Mouse (Mus musculus): ENCODE data around the gene Ankrd6. TPM values are rescaled to one million over a fixed set of nuclear protein-coding genes. Genes with fewer than 3 reads are reported as not detected.

Gene Ankrd6
- polyA plus RNA-seq, 1 experiment from 2014 or later = 13.6 TPM

DNA sequence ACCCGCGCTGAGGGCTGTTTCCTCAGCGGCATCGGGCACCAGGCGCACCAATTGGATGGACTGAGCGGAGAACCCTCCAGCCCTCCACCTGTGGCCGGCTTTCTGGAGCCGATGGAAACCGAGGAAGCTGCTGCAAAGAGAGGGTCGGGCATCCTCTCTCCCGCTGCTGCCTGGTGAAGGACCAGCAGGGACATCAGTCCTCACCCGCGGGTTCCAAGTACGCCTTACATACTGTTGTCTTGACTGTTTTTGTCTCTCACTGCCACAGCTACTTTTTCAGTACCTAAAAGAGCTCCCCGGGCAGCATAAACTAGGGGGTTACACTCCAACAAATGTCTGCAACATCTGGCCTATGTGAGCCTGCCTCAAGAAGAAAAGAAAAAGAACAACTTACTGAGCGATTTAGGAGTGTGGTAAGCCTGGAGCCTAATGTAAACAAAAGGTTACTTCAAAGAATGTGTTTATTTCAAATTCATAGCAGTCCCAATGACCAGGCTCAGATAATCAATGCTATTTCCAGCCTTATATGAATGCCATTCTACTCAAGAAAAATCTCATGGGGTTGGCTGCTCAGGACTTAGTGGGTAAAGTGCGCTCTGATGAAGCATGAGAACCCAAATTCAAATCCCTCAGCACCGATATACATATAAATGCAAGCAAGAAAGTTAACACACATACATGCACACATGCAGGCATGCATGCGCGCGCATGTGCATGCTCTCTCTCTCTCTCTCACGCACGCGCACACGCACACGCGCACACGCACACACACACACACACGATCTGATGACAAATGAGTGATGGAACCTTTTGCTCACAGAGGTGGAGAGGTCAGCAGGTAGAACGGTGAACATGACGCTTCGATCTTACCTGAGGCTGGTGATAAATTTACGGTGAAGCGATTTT is 647 bp upstream of the Ankrd6 start:
- no peaks in the 10 kb centered on the region for H3K36me3 ChIP-seq
- peak overlapping the region; percentile 70; the same call in 1 of the 2 replicates for H3K9ac ChIP-seq (replicated peaks)
- no peak overlapping the region for H3K27ac ChIP-seq
- 0 out of 2 replicates have a peak, but pooled peaks cover 3% of the 10 kb centered on the region for H3K9me3 ChIP-seq
- peaks cover 26% of the 10 kb centered on the region for H3K4me1 ChIP-seq (replicated peaks)
- WGBS = 4% methylated on average over 34 of the region's 34 CpGs
- peak overlapping the region; percentile 69 for H3K4me3 ChIP-seq (replicated peaks)
- H3K4me2 ChIP-seq = peak overlapping the region; percentile 89
- peaks cover 23% of the 10 kb centered on the region; the same call in 1 of the 2 replicates for H3K27me3 ChIP-seq
- no peak for ATAC-seq (ENCODE audit: insufficient number of reproducible peaks, insufficient read depth, low FRiP score, low TSS enrichment, low read depth)

DNA sequence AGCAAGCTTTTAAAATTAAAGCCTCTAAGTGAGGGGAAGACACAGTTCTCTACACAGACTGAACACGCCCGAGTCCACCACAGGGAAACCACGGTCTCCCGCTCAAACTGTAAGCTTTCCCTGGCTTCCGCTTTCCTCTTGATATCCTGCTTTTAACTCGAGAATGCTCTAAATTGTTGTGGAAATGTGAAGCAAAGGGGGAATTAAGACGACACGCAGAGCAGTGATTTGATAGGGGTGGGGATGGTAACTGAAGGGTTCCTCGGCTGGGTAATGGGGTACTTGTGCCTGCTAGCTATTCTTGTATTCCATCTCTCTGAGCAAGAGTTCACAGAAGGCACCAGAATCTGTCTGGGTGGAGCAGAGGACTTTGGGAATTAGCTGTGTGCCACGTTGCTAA is 1.9 kb downstream of the Ankrd6 start:
- Histone ChIP-seq H3K27ac (no peak overlapping the region), H3K4me1 (replicated peaks) (peaks cover 26% of the 10 kb centered on the region), H3K4me2 (no peak overlapping the region), H3K36me3 (no peaks in the 10 kb centered on the region), H3K4me3 (replicated peaks) (no peak overlapping the region), H3K9ac (replicated peaks) (no peak overlapping the region), H3K27me3 (peaks cover 23% of the 10 kb centered on the region; the same call in 1 of the 2 replicates), H3K9me3 (0 out of 2 replicates have a peak, but pooled peaks cover 3% of the 10 kb centered on the region)
- 51% methylated on average over 10 of the region's 10 CpGs for WGBS
- ATAC-seq (ENCODE audit: insufficient number of reproducible peaks, insufficient read depth, low FRiP score, low TSS enrichment, low read depth) = no peak

DNA sequence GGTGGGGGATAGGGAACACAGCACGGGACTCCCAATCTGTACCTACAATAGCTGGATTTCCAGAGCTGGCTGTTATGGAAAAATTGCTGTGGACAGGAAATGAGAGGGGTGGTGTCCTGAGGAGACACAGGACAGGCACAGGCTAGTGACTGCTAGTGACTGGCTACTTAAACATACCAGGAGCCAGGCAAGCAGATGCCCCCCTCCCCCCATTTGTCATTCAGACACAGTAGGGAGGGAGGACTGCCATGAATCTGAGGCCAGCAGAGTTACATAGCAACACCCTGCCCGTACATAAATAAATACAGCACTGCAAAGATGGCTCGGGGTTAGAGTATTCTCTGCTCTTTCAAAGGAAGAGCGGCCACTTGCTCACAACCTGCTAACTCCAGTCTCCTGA is 3.0 kb downstream of the Ankrd6 start:
- Histone ChIP-seq H3K27me3 (peaks cover 17% of the 10 kb centered on the region; the same call in 1 of the 2 replicates), H3K27ac (no peak overlapping the region), H3K4me3 (replicated peaks) (no peak overlapping the region), H3K9me3 (0 out of 2 replicates have a peak, but pooled peaks cover 3% of the 10 kb centered on the region), H3K4me1 (replicated peaks) (peaks cover 23% of the 10 kb centered on the region), H3K36me3 (no peaks in the 10 kb centered on the region), H3K9ac (replicated peaks) (no peak overlapping the region), H3K4me2 (no peak overlapping the region)
- WGBS = 37% methylated on average over 4 of the region's 4 CpGs
- no peak for ATAC-seq (ENCODE audit: insufficient number of reproducible peaks, insufficient read depth, low FRiP score, low TSS enrichment, low read depth)

DNA sequence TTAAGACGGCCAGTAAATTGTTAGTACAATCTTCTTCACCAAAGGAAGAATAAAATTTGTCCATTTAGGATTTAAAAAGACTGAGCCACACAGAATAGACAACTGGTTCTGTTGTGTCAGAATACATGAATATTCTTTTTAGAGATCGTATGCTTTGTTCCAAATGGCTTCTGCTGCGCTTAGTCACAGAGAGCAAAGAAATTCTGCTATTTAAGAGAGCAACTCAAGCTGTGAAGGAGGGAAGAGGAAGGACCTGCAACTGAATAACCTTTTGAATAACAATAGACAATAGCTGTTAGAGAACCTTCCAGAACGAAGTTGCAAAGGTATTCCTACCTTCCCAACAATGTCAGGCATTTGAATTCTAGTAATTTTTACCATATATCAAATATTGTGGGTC is 9.7 kb downstream of the Ankrd6 start:
- H3K4me1 ChIP-seq (replicated peaks) = peaks cover 10% of the 10 kb centered on the region
- WGBS = 71% methylated on average over 4 of the region's 4 CpGs
- ATAC-seq (ENCODE audit: insufficient number of reproducible peaks, insufficient read depth, low FRiP score, low TSS enrichment, low read depth) = no peak

DNA sequence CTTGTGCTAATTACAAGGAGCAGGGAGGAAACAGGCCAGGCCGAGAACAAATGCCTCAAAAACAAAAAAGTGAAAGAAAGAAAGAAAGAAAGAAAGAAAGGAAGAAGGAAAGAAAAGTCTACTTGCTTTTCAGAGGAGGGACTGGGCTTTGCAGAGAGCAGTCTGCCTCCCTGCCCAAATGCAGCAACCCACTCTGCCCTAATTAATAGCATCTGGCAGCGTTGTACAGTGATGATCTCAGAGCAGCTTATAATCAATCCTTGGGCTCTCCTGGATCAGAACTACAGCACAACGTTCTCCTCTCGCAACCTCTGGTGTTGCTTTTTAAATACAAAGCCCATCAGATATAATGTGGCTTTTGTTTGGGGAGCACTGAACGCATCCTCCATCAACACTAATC is 10.7 kb downstream of the Ankrd6 start:
- no peak overlapping the region for H3K27ac ChIP-seq

More for the DNA sequence above, 9.7 kb downstream of the Ankrd6 start:
- no peaks in the 10 kb centered on the region for H3K36me3 ChIP-seq
- H3K27ac ChIP-seq = no peak overlapping the region
- no peaks in the 10 kb centered on the region for H3K9me3 ChIP-seq
- no peak overlapping the region for H3K4me2 ChIP-seq
- H3K4me3 ChIP-seq (replicated peaks) = no peak overlapping the region
- no peaks in the 10 kb centered on the region for H3K27me3 ChIP-seq
- no peak overlapping the region for H3K9ac ChIP-seq (replicated peaks)

DNA sequence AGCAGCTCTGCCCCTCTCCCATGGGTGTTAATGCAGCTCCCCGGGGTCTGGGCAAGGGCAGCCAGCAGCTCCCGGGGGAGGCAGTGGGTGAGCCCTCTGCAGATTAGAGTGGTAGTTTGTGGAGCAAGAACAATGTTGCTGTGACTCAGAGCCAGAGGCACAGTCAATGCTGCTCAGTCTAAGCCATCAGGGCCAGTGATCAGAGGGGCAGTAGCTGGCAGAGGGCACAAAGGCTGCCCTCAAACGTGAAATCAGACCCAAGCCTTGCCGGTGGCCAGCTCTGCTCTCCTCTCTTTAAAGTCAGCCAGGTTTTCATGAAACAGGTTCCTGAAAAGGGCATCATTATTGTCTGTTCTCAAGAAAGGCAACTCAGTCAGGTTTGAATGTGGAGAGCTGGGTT is 11.1 kb downstream of the Ankrd6 start:
- no peak overlapping the region for H3K27ac ChIP-seq
- peaks cover 10% of the 10 kb centered on the region for H3K4me1 ChIP-seq (replicated peaks)
- 41% methylated on average over 4 of the region's 4 CpGs for WGBS
- no peak overlapping the region for H3K4me2 ChIP-seq
- H3K36me3 ChIP-seq = no peaks in the 10 kb centered on the region
- H3K27me3 ChIP-seq = no peaks in the 10 kb centered on the region
- no peaks in the 10 kb centered on the region for H3K9me3 ChIP-seq
- H3K4me3 ChIP-seq (replicated peaks) = no peak overlapping the region
- no peak overlapping the region for H3K9ac ChIP-seq (replicated peaks)
- no peak for ATAC-seq (ENCODE audit: insufficient number of reproducible peaks, insufficient read depth, low FRiP score, low TSS enrichment, low read depth)

More for the DNA sequence above, 10.7 kb downstream of the Ankrd6 start:
- Histone ChIP-seq H3K9ac (replicated peaks) (no peak overlapping the region), H3K27me3 (no peaks in the 10 kb centered on the region), H3K4me3 (replicated peaks) (no peak overlapping the region), H3K36me3 (no peaks in the 10 kb centered on the region), H3K9me3 (no peaks in the 10 kb centered on the region), H3K4me2 (no peak overlapping the region), H3K4me1 (replicated peaks) (peaks cover 10% of the 10 kb centered on the region)
- WGBS = 40% methylated on average over 5 of the region's 5 CpGs
- no peak for ATAC-seq (ENCODE audit: insufficient number of reproducible peaks, insufficient read depth, low FRiP score, low TSS enrichment, low read depth)

DNA sequence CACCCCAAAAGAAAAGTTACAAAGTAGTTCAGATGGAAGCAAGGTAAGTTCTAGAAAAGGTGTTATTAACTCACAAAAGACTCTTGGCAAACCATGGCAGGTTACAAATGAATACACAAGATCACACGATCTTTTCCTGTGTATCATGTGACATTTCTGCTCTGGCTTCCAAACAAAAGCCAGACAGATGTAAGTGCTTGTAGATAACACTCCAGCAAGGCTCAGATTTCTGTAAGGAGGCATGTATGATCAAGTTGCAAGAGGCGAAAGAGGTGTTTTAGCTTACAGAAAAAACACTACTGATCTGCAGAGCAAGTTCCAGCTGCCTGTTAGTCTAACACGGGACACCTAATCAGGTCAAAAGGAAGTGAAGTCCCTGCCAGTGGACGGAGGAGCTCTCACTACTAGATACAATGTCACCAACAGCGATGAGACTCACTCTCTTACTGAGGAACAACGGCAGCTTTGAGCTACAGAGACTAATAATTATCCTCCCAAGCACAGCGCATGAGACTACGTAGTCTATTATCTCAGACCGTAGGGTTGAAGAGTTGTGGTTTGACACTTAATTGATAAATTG is 13.8 kb downstream of the Ankrd6 start:
- H3K4me3 ChIP-seq (replicated peaks) = no peak overlapping the region
- no peaks in the 10 kb centered on the region for H3K36me3 ChIP-seq
- 54% methylated on average over 9 of the region's 9 CpGs for WGBS
- H3K9ac ChIP-seq (replicated peaks) = no peak overlapping the region
- H3K27ac ChIP-seq = peak overlapping the region; percentile 45; the same call in 1 of the 2 replicates
- H3K4me2 ChIP-seq = no peak overlapping the region
- peaks cover 10% of the 10 kb centered on the region for H3K4me1 ChIP-seq (replicated peaks)
- H3K9me3 ChIP-seq = no peaks in the 10 kb centered on the region
- ATAC-seq (ENCODE audit: insufficient number of reproducible peaks, insufficient read depth, low FRiP score, low TSS enrichment, low read depth) = no peak
- H3K27me3 ChIP-seq = no peaks in the 10 kb centered on the region

DNA sequence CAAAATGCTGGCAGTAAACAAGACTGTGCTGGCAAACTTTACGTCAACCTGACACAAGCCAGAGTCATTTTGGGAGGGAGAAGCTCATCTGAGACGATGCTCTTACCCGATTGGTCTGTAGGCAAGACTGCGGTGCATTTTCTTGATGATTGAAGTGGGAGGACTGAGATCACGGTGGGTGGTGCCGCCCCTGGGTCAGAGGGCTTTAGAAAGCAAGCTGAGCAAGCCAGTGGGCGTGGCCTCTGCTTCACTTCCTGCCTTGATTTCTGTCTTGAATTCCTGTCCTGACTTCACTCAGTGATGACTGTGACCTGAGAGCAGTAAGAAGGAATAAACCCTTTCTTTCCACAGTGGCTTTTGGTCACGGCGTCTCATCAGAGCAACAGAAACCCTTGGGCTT is 18.6 kb downstream of the Ankrd6 start:
- no peaks in the 10 kb centered on the region for H3K27me3 ChIP-seq
- H3K36me3 ChIP-seq = no peaks in the 10 kb centered on the region
- 65% methylated on average over 9 of the region's 9 CpGs for WGBS
- no peak for ATAC-seq (ENCODE audit: insufficient number of reproducible peaks, insufficient read depth, low FRiP score, low TSS enrichment, low read depth)
- H3K9me3 ChIP-seq = no peaks in the 10 kb centered on the region
- no peaks in the 10 kb centered on the region; the same call in 1 of the 2 replicates for H3K4me1 ChIP-seq (replicated peaks)
- no peak overlapping the region for H3K4me3 ChIP-seq (replicated peaks)
- H3K27ac ChIP-seq = no peak overlapping the region
- no peak overlapping the region for H3K4me2 ChIP-seq
- no peak overlapping the region for H3K9ac ChIP-seq (replicated peaks)

DNA sequence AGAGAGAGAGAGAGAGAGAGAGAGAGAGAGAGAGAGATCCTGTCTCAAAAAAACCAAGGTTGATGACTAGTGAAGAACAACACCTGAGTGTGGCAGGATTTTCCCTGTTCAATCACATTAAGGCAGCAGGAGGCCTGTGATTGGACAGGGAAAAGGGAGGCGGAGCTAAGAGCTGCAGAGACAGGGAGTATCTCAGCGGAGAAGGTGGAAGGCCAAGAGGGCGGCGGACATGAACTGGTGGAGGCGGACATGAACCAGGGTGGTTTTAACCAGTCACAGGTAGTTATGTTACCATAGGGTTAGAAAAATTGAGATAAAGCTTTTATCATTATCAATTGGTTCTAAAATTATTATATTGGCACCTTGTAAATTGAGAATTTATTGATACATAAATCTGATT is 20.9 kb downstream of the Ankrd6 start:
- no peaks in the 10 kb centered on the region for H3K27me3 ChIP-seq
- H3K9ac ChIP-seq (replicated peaks) = no peak overlapping the region
- 96% methylated on average over 5 of the region's 5 CpGs for WGBS
- no peak for ATAC-seq (ENCODE audit: insufficient number of reproducible peaks, insufficient read depth, low FRiP score, low TSS enrichment, low read depth)
- no peak overlapping the region for H3K4me3 ChIP-seq (replicated peaks)
- H3K4me2 ChIP-seq = no peak overlapping the region
- no peaks in the 10 kb centered on the region for H3K36me3 ChIP-seq
- no peaks in the 10 kb centered on the region for H3K4me1 ChIP-seq (replicated peaks)
- H3K9me3 ChIP-seq = no peaks in the 10 kb centered on the region
- H3K27ac ChIP-seq = no peak overlapping the region

DNA sequence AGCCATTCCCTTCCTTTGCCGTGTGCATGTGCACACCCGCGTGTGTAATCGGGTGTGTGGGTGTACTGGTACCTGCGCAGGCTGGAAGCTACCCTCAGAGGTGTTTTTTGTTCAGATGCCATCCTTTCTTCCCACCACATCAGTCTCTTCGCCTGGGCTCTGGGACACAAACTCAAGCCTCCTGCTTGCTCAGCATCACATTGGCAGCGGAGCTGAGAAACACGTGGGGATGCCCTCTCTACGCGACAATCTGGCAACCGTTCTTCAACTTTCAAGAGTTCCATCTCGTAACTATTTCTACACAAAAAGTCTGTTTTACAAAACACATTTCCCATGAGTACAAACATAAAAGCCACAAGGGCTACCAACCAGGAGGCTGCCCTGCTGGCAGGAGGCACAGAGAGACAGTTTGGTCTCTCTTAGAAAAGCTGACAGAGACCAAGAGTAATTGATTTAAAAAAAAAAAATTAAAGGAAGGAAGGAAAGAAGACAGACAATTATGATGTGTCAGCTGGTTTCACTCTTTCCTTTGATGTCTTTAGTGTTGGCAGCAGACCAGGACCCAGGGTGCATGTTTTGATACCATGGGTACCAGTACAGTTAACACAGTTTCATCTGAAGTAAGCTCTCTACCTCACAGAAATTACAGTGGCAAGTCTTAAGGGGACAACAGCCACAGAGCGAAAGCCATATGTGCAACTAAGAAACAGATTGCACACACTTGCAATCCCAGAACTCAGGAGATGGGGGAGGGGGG is 21.8 kb downstream of the Ankrd6 start:
- Histone ChIP-seq H3K9me3 (no peaks in the 10 kb centered on the region), H3K27me3 (no peaks in the 10 kb centered on the region), H3K9ac (replicated peaks) (no peak overlapping the region), H3K4me2 (no peak overlapping the region), H3K36me3 (no peaks in the 10 kb centered on the region), H3K27ac (no peak overlapping the region), H3K4me1 (replicated peaks) (no peaks in the 10 kb centered on the region), H3K4me3 (replicated peaks) (no peak overlapping the region)
- no peak for ATAC-seq (ENCODE audit: insufficient number of reproducible peaks, insufficient read depth, low FRiP score, low TSS enrichment, low read depth)
- 93% methylated on average over 13 of the region's 13 CpGs for WGBS

DNA sequence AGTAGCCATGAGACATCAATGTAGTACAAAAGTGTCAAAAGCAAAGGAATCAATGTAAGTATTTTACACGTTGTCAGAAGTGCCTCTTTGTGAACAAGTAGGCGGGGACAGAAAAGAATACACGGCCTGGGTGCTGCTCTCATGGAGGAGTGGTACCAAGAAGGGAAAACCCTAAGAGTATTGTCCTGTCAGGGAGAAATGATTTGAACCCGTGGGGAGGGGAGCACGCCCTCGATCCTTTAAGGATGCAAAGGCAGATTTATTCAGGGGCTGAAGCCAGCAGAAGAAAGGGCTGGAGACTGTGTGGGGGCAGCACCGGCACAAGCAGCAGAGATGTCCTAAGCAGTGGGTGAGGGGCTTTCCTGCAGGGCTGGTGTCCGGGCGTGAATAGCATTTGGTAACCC is 26.7 kb downstream of the Ankrd6 start:
- Histone ChIP-seq H3K36me3 (no peaks in the 10 kb centered on the region), H3K4me1 (replicated peaks) (no peaks in the 10 kb centered on the region), H3K9ac (replicated peaks) (no peak overlapping the region), H3K4me3 (replicated peaks) (no peak overlapping the region), H3K9me3 (no peaks in the 10 kb centered on the region), H3K27me3 (no peaks in the 10 kb centered on the region), H3K27ac (no peak overlapping the region), H3K4me2 (no peak overlapping the region; the same call in 1 of the 2 replicates)
- 45% methylated on average over 9 of the region's 9 CpGs for WGBS
- ATAC-seq (ENCODE audit: insufficient number of reproducible peaks, insufficient read depth, low FRiP score, low TSS enrichment, low read depth) = no peak

Measured in limb, embryonic 12.5 days (tissue).